Comparison of ENCODE assay signal across 14 mouse cellular contexts in the genomic region with DNA sequence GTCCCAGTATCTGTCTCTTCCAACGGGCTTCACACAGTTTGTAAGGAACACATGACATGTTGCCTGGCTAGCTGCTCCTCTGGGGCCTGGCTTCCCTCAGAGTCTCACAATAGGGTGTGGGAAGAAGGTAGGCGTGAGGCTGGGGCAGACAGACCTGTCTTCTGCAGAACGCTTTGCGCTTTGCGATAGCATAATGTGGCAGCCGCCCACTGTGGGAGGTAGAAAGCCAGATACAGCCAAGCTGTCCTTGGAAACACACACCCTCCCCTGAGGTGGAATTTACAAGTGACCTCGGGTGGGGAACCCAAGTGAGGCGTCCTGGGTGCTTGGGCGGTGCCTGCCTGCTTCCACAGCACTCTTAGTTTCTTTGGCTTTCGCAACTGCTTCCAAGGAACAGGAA. TPM values are rescaled to one million over a fixed set of nuclear protein-coding genes. Genes with fewer than 3 reads are reported as not detected.
DNase-seq lines count a peak whose midpoint lies in the region; ATAC-seq and TF ChIP-seq lines count a peak whose summit lies in the region.
"Had no signal": no experiment of that assay in that cellular context is flagged by ENCODE, and none has a peak within 500 bp of the region (broad histone marks: within the 10 kb centered on the region; RNA-seq: fewer than 3 reads in every experiment).

No protein-coding gene starts in this region.

- H3K79me2 ChIP-seq in heart, adult 2 months (replicated peaks; ENCODE audit: control insufficient read depth, insufficient read depth, low read length), result peaks cover 6% of the 10 kb centered on the region

- TF ChIP-seq EP300 in heart, adult 2 months (IDR thresholded peaks at IDR 0.05; ENCODE audit: insufficient read depth, low read depth, low read length), result no peak

- WGBS in heart, adult 2 months, result 25% methylated on average over 10 of the region's 10 CpGs
- 70% methylated on average over 10 of the region's 10 CpGs for WGBS in midbrain, embryonic 16.5 days
- 74% methylated on average over 10 of the region's 10 CpGs for WGBS in midbrain, embryonic 15.5 days
- 75% methylated on average over 10 of the region's 10 CpGs for WGBS in embryonic facial prominence, embryonic 10.5 days
- 72% methylated on average over 10 of the region's 10 CpGs for WGBS in forebrain, postnatal 0 days

- ATAC-seq in midbrain, embryonic 16.5 days, result no peak
- no peak for ATAC-seq in midbrain, embryonic 15.5 days (replicated peaks)
- no peak for ATAC-seq in forebrain, postnatal 0 days
- ATAC-seq: CD4-positive, CD25-positive, alpha-beta regulatory T cell, adult 4 months had no signal

- no peaks in the 10 kb centered on the region for H3K27me3 ChIP-seq in heart, adult 2 months (ENCODE audit: control insufficient read depth, insufficient read depth, low read length)
- no peaks in the 10 kb centered on the region for H3K27me3 ChIP-seq in midbrain, embryonic 16.5 days (ENCODE audit: control insufficient read depth, insufficient read depth, low read depth, low read length)
- H3K27me3 ChIP-seq in midbrain, embryonic 15.5 days (replicated peaks), result no peaks in the 10 kb centered on the region
- H3K27me3 ChIP-seq in embryonic facial prominence, embryonic 10.5 days (replicated peaks; ENCODE audit: low read depth, poor library complexity, severe bottlenecking), result no peaks in the 10 kb centered on the region
- H3K27me3 ChIP-seq in forebrain, postnatal 0 days (ENCODE audit: insufficient read depth, low read length), result no peaks in the 10 kb centered on the region
- H3K27me3 ChIP-seq: liver, embryonic 15.5 days had no signal

- H3K4me2 ChIP-seq in midbrain, embryonic 16.5 days (ENCODE audit: low read length), result no peak overlapping the region
- no peak overlapping the region for H3K4me2 ChIP-seq in midbrain, embryonic 15.5 days
- no peak overlapping the region for H3K4me2 ChIP-seq in forebrain, postnatal 0 days (ENCODE audit: low read depth)
- H3K4me2 ChIP-seq: hindbrain, embryonic 14.5 days; liver, embryonic 15.5 days had no signal

- no peak for TF ChIP-seq CTCF in heart, adult 2 months (IDR thresholded peaks at IDR 0.05)
- no peak for TF ChIP-seq CTCF in forebrain, postnatal 0 days (IDR thresholded peaks at IDR 0.05; ENCODE audit: low read depth)

- TF ChIP-seq POLR2A in heart, adult 2 months (IDR thresholded peaks at IDR 0.05; ENCODE audit: insufficient read depth, low read depth, low read length), result no peak

- H3K4me3 ChIP-seq in heart, adult 2 months, result no peak overlapping the region
- no peak overlapping the region for H3K4me3 ChIP-seq in midbrain, embryonic 16.5 days (ENCODE audit: low read depth, low read length)
- H3K4me3 ChIP-seq in midbrain, embryonic 15.5 days, result no peak overlapping the region
- H3K4me3 ChIP-seq in embryonic facial prominence, embryonic 10.5 days, result no peak overlapping the region
- no peak overlapping the region for H3K4me3 ChIP-seq in forebrain, postnatal 0 days (ENCODE audit: low read depth, low read length)
- H3K4me3 ChIP-seq: liver, embryonic 15.5 days had no signal

- H3K27ac ChIP-seq in heart, adult 2 months, result peak overlapping the region; percentile 66
- no peak overlapping the region for H3K27ac ChIP-seq in midbrain, embryonic 16.5 days (ENCODE audit: low read length)
- no peak overlapping the region for H3K27ac ChIP-seq in midbrain, embryonic 15.5 days
- 0 out of 2 replicates have a peak overlapping the region, but pooled peaks have one; percentile 7 for H3K27ac ChIP-seq in embryonic facial prominence, embryonic 10.5 days (replicated peaks)
- H3K27ac ChIP-seq in forebrain, postnatal 0 days (ENCODE audit: low read depth, low read length), result no peak overlapping the region
- H3K27ac ChIP-seq: hindbrain, embryonic 14.5 days; liver, embryonic 15.5 days had no signal

- H3K9ac ChIP-seq in heart, adult 2 months (ENCODE audit: low read depth, low read length), result peak overlapping the region; percentile 46
- H3K9ac ChIP-seq in midbrain, embryonic 16.5 days (ENCODE audit: low read depth, low read length), result 0 out of 2 replicates have a peak overlapping the region, but pooled peaks have one; percentile 11
- no peak overlapping the region for H3K9ac ChIP-seq in midbrain, embryonic 15.5 days
- no peak overlapping the region for H3K9ac ChIP-seq in forebrain, postnatal 0 days
- H3K9ac ChIP-seq: hindbrain, embryonic 14.5 days; liver, embryonic 15.5 days had no signal

- DNase-seq in heart, adult 2 months, result peak in 1 of 2 experiments; percentile 40
- no peak for DNase-seq in heart, adult 8-10 months (ENCODE audit: low spot score)
- DNase-seq in embryonic facial prominence, embryonic 10.5 days (ENCODE audit: low spot score), result no peak
- peak; percentile 78 for DNase-seq in lung, postnatal 36 days
- no peak for DNase-seq in forebrain, postnatal 0 days
- no peak for DNase-seq in cerebellum, adult 8-10 months
- DNase-seq: cerebellum, adult 11 months; kidney, postnatal 25 days; midbrain, embryonic 14.5 days had no signal

- no peaks in the 10 kb centered on the region for H3K9me3 ChIP-seq in midbrain, embryonic 16.5 days (replicated peaks; ENCODE audit: control insufficient read depth, low read length, poor library complexity, severe bottlenecking)
- H3K9me3 ChIP-seq in midbrain, embryonic 15.5 days, result no peaks in the 10 kb centered on the region
- no peaks in the 10 kb centered on the region for H3K9me3 ChIP-seq in embryonic facial prominence, embryonic 10.5 days
- no peaks in the 10 kb centered on the region for H3K9me3 ChIP-seq in forebrain, postnatal 0 days (ENCODE audit: low read length)
- H3K9me3 ChIP-seq: liver, embryonic 15.5 days had no signal

- intact Hi-C loops in heart, adult 2 months (cut with DNase I), result no loop called here

- peaks cover 37% of the 10 kb centered on the region; the same call in 1 of the 2 replicates for H3K36me3 ChIP-seq in heart, adult 2 months (ENCODE audit: control insufficient read depth, insufficient read depth, low read length)
- no peaks in the 10 kb centered on the region for H3K36me3 ChIP-seq in midbrain, embryonic 16.5 days (ENCODE audit: control insufficient read depth, insufficient read depth, low read length)
- no peaks in the 10 kb centered on the region for H3K36me3 ChIP-seq in midbrain, embryonic 15.5 days (replicated peaks)
- H3K36me3 ChIP-seq in embryonic facial prominence, embryonic 10.5 days (replicated peaks), result 0 out of 2 replicates have a peak, but pooled peaks cover 2% of the 10 kb centered on the region
- H3K36me3 ChIP-seq in forebrain, postnatal 0 days (ENCODE audit: insufficient read depth), result no peaks in the 10 kb centered on the region
- H3K36me3 ChIP-seq: liver, embryonic 15.5 days had no signal

- H3K4me1 ChIP-seq in heart, adult 2 months (ENCODE audit: control insufficient read depth, insufficient read depth, low read length), result peaks cover 45% of the 10 kb centered on the region
- peaks cover 14% of the 10 kb centered on the region for H3K4me1 ChIP-seq in midbrain, embryonic 16.5 days (ENCODE audit: control insufficient read depth, insufficient read depth, low read length)
- peaks cover 23% of the 10 kb centered on the region for H3K4me1 ChIP-seq in midbrain, embryonic 15.5 days
- H3K4me1 ChIP-seq in embryonic facial prominence, embryonic 10.5 days, result peaks cover 52% of the 10 kb centered on the region
- peaks cover 10% of the 10 kb centered on the region for H3K4me1 ChIP-seq in forebrain, postnatal 0 days (ENCODE audit: insufficient read depth)

RNA-seq across cellular contexts. Expression of a gene that starts 54.2 kb away (rescaled TPM):
- 10 to 100 TPM; 50.0 to 50.7 TPM for total RNA-seq in heart, adult 2 months (2021)
- polyA plus RNA-seq in heart, adult 2 months (2012; rRNA removed), result 21.5 and 29.9 TPM in 2 replicates
- total RNA-seq in heart, adult 8-10 months (2022), result 10 to 100 TPM; 40.9 to 59.4 (median 57.3) TPM
- 2.2 and 2.3 TPM in 2 replicates for polyA plus RNA-seq in midbrain, embryonic 16.5 days (2015; fragmentation: Nextera tagmentation; extraction: Ambion mirVana)
- 2.5 and 3.0 TPM in 2 replicates for polyA plus RNA-seq in midbrain, embryonic 15.5 days (2015; fragmentation: Nextera tagmentation; extraction: Ambion mirVana)
- polyA plus RNA-seq in embryonic facial prominence, embryonic 10.5 days (2016; fragmentation: Nextera tagmentation; extraction: Ambion mirVana), result 4.9 and 6.2 TPM in 2 replicates
- total RNA-seq in forebrain, postnatal 0 days (2014; rRNA removed), result 6.4 and 6.5 TPM in 2 replicates
- 1.3 and 1.9 TPM in 2 replicates for polyA plus RNA-seq in forebrain, postnatal 0 days (2015; fragmentation: Nextera tagmentation; extraction: Ambion mirVana)

Comparison
In these comparisons a context has a peak if more than half of its experiments do, and no peak if none do; other contexts are left out.
1. H3K9ac ChIP-seq: peak in heart, adult 2 months (single experiment) and midbrain, embryonic 16.5 days (single experiment); none in midbrain, embryonic 15.5 days (single experiment) and forebrain, postnatal 0 days (single experiment).
2. H3K27ac ChIP-seq: peak in heart, adult 2 months (single experiment) and embryonic facial prominence, embryonic 10.5 days (single experiment); none in midbrain, embryonic 16.5 days (single experiment), midbrain, embryonic 15.5 days (single experiment) and forebrain, postnatal 0 days (single experiment).